Mouse (Mus musculus) liver, adult (tissue): ENCODE measurements around the gene Arhgef3.

Experiments
- GATA4 ChIP-seq: IDR thresholded peaks from 2 replicates; pipeline ENCODE4 v1.6.1; 2014; ENCODE audit warnings: mild to moderate bottlenecking, low read length; ENCODE audit not compliant: insufficient replicate concordance

Arhgef3 gene

DNA sequence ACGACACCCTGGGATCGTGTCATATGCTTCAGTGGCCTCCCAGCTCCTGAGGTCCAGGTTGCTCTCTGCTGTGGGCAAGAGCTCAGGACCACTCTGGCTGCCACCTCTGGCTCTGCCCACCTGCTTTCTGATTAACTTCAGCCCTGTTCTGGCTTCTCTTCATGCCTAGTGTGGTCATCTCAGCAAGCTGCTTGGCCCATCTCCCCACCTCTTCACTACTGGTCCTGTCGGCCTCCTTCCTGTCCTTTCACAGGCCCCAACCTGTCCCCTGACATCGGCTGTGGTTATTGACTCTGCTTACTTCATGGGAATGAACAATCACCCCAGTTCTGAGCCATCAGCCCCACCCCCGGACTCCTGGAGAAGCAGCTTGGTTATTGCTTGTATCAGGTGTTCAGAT, 128.9 kb downstream of the Arhgef3 start:
- TF ChIP-seq GATA4, result no peak

DNA sequence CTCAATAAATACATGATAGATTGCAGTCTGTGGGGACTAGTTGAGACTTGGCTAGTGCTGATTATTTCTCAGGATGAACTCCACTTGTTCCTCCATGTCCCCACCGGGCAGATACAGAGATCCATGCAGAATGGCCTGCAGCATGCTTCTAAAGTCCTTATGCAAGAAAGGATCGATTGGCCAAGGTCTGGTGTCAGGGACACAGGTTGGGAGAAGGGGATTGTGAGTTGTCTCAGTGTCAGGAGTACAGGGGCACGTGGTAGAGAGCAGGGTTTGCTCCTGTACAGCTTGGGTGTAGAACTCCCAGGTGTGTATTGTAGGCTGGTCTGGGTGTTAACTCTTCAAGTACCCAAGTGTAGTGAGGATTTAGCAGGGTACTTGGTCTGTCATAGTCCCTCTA, 130.2 kb downstream of the Arhgef3 start:
- no peak for TF ChIP-seq GATA4

DNA sequence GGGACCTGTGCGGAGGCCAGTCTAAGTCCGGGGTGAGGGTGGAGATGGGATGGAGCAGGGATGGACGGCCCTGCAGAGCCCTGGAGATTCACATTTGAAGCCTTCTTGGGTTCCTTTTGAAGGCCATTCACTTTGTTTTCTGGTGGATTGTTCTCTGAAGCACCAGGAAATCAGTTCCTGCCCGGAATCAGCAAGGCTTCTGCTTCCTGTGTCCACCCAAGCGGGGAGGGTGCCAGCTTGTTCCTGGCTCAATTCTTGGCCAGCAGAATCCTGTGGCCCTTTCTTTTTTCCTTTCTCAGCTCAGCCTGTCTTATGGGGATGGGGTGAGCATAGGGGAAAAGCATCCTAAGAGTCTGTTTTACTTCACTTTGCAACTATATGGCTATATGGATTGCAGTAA, 131.7 kb downstream of the Arhgef3 start:
- TF ChIP-seq GATA4, result no peak

DNA sequence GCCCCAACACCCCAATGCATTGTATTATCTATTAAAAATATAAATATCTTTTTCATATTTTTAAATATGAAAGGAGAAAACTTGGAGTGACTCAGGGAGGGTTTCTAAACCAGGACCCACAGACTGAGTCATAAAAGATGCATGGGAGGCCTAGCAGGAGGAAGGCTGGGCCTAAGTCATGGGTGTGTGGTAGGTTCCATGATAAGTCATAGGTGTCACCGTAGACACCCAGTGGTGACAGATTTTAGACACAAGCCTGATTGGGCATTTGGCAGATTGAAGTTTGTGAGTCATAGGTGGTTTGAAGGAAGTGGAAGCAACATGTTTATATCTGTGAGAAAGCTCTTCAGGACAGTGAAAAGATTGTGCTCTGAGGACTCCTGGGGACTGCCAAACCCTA, 134.4 kb downstream of the Arhgef3 start:
- TF ChIP-seq GATA4, result no peak

DNA sequence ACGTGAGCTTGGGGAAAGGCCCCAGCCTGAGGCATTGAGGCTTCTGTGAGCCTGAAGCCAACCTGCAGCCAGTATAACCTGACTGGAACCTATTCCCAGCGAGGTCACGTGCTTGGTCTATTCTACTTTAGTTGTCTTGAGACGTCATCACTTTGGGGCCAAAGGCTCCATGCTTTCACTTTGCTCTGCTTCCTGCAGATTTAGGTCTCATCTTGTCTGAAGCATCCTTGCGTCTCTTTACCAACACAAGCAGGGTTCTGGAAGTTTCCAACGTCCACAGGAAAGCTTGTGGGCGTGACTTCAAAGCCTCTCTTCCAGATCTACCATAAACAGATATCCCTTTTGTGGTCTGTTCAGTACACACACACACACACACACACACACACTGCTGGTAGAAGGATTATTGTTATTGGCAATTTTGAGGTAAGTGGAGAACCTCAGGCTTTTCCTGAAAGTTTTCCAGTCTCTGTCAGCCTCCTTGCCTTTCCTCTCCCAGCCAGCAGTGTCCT, 135.6 kb downstream of the Arhgef3 start:
- TF ChIP-seq GATA4, result no peak

DNA sequence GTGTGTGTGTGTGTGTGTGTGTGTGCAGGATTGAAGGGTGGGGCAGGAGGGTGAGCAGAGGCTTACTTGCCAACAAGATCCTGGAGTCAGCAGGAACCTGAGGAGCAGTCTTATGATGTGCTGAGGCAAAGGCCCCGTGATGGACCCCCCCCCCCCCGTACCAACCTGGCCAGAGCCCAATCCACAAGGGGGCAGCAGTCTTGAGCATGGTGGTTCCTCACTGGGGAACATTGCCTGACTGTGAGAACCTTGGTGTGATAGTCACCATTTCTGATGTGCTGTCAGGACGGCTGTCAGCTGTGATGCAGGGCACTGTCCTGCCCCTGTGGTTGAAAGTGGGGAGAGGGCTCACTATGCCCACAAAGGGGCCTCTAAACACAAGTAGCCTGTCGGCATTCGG, 138.7 kb downstream of the Arhgef3 start:
- no peak for TF ChIP-seq GATA4

DNA sequence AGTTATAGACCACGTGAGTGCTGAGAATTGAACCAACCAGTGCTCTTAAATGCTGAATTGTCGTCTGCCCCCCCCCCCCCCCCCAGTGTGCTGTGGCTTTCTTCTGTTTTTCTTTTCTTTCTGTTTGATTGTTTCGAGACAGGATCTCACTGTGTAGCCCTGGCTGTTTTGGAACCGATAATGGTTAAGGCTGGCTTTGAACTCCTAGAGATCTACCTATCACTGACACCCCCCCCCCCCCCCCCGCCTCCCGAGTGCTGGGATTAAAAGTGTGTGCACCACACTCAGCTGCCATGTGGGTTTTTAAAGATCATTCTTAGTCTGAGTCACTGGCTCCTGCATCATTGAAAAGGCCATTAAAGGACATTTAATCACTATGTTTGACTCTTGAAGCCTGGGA, 147.7 kb downstream of the Arhgef3 start:
- no peak for TF ChIP-seq GATA4

DNA sequence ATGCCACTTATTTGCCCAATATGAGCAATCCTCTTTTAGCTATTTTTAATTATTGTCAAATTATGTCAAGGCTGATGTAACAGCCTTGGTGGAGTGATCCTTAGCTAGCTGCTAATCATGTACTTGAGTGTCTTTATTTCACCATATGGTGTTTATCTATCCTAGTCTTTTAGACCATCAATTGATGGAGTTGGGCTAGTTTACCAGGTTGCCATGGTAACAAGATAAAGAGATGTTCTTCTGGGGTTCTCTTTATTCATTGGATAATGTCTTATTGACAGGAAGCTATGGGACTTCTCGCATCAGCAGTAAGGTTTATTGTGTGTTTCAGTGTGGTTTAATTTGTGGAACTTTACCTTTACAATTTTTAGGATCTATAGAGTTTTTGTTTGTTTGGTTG, 151.9 kb downstream of the Arhgef3 start:
- TF ChIP-seq GATA4, result no peak

DNA sequence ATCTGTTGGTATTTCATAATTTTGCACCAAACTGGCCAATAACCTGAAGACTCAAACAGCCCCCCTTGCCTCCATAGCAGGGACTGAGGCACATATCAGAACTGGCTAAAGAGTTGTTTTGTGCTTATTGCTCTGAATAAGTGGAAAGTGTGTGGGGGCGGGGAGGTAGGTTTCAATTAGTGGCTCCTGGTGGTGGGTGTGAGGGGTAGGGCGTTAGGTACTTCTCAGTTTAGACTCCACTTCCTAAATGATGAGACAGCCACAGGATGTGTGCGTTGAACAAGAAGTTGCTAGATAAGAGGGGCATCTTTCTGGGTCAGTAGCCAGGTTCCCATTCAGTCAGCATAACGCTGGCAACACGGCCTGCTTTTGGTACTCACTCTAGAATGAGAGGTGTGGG, 153.4 kb downstream of the Arhgef3 start:
- TF ChIP-seq GATA4, result no peak

DNA sequence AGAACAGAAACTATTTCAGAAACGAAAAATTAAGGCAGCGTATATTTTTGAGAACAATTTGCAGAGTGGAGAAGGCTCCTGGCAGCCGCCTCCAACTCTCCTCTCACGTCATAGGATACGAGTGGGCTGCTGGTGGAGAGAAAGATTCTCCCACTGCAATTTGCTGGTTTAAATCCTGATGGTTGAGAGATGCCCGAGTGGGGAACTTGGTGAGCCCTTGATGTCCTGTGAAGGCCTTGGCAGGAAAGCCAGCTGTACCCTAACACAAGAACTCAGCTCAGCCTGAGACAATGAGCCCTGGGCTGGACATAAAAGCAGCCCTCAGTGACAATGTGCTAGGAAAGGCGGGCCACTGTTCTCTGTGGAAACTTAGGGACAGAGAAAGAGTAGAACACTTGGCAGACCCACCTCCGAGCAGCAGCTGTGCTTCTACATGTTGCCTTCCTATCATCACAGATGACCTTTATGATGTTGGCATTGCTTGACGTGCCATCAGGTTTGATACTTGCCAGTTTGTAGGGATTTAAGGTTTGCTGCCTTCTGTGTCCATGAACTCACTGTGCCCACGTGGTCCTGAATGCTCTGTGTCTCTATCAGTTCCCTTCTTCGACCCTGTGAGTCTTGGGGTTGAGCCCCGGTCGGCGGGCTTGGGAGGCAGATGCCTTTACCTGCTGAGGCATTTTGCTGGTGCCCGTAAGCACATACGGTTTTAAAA, 154.4 kb downstream of the Arhgef3 start:
- no peak for TF ChIP-seq GATA4

DNA sequence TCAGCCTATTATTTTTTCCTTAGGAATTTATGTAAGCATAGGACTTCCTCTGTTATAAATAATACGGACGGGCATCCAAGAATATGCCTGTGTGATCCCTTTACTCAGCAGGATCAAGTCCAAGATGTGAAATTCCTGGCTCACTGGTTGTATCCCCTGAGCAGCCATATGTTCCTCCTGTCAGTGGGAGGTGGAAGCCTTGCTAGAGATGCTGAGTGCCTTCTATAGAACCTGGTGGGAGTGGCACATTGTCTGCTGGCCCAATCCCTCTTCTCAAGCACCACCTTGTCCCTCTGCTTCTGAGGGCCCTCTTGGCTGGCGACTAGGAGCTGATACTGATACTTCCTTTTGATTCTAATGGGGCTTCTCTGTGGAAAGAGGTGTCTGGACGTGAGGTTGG, 155.1 kb downstream of the Arhgef3 start:
- no peak for TF ChIP-seq GATA4

DNA sequence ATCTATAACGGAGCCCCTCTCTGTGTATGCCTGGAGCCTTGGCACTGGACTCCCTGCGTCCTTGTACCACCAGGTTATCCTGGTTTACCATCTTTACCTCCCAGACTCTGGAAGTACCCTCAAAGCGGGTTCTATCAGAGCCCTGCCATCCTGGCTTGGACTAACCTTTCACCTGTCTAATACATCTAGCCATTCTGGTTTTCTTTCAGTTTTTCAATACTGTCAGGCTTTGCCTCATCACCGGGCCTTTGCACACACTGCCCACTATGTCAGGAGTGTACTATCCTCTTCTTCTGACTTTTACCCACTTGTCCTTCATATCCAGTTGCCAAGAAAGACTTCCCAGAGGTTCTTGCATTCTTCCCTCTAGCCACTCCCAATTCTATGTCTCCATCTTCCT, 155.8 kb downstream of the Arhgef3 start:
- TF ChIP-seq GATA4, result no peak

DNA sequence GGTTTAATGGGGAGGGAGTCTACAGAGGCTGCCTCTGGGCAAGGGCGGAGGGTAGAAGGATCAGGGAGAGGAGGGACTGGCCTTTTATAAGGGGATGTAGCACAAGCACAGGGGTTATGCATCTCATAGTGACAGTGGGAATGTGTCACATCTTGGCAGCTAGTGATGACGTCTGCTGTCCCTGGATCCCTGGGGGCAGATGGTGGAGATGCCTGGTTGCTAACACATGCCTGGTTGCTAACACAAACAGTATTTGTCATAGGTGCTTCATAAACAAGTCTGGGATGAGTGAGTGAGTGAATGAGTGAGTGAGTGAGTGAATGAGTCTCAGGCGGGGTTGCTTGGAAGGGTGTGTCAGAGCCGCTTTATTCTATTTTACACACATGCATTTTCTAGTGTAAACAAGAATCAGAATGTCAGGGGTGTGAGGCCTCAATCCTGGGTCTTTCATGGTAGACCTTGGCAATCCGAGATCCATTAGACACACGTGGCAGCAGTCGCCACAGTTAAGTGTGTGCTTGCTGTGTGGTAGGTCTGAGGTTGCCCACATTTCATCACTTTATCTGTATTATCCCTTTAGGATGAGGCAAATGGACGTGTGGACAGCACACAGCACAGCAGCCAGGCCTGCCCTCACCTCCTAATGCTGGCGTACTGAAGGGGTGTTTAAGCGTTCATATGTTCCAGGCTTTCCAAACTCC, 156.8 kb downstream of the Arhgef3 start:
- no peak for TF ChIP-seq GATA4

DNA sequence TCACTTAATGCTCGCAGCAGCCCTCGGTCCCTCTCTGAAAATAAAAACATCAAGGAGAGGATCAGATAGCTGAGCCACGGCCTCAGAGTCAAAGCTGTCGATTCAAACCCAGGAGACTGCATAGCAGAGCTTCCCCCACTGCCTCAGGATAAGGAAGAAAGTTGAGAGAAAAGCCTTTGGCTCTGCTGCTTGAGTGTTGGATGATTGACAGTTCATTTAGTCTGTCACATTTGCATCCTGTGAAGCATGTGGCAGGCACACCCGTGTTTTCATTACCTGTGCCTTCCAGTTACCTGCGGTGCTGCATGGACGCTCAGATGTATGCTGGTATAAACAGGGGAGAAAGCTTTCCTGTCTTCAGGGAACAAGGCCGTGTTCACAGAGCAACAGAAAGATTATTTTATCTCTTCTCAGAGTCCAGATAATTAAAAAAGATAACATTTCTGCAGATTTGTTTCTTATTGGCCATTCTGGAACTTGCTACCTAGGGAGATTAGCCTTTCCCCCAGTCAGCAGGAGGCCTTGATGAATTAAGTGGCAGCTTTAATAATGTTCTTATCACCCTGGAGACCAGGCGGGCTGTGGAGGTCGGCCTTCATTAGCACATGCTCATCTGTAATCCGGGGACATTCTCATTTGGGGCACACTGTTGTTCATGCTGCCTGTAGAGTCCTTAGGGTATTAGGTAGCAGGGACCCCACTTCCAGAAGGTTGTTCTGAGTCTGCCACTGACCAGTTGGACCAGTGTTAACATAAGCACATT, 157.6 kb downstream of the Arhgef3 start:
- no peak for TF ChIP-seq GATA4

DNA sequence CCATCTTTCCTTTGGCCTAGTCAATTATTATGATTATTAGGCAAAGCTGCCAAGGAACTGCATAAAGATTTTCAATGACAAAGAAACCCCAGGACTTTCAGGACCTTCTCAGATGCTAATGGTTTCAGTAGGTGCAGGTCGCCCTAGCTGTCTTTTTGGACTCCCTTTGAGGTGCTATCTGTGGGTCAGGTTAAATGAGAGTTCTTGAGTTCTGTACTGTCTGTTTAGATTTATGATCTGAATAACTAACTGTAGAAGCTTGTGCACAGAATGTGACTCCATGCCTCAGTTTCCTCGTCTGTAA, 158.1 kb downstream of the Arhgef3 start:
- TF ChIP-seq GATA4, result no peak

DNA sequence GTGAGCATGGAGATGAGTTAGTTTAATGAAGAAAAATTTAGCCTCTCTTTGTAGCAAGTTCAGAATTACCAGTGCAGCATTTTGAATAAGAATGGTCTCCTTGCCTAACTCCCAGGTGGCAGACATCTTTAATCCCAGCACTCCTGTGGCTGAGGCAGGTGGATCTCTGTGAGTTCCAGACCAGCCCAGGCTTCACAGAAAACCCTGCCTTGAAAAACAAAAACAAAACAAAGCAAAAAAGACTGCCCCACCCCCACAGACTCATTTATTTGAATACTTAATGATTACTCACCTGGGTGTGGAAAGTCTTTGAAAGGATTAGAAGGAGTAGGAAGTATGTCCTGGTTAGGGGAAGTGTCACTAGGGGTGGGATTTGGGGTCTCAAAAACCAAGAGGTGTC, 158.5 kb downstream of the Arhgef3 start:
- no peak for TF ChIP-seq GATA4

DNA sequence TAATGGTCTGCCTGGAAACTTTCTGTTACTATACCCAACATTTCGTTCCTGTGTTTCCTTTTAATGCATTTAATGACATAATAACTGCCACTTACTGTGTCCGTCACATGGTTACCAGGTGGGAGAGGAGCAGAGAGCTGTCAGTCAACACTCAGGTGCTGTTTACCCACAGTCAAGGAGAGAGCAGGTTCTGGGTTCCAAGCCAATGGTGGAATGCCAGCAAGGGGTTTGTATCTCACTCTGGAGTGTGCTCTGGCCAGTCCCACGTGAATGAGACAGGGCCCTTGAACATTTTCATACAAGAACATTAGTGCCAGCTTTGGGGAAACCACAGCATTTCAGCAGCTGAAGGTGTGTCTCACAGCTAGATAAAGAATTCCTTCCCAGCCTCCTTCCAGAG, 162.6 kb downstream of the Arhgef3 start:
- no peak for TF ChIP-seq GATA4
